Mouse (Mus musculus): Measurements from ENCODE around the gene Olfr98. TPM values are rescaled to one million over a fixed set of nuclear protein-coding genes. Genes with fewer than 3 reads are reported as not detected.
"Not testable (repeated sequence)": the region's sequence is repeated elsewhere in the genome, so short reads cannot be mapped to it uniquely, and the experiment has no call there.

Gene Olfr98
- polyA plus RNA-seq, 1 experiment from 2014 or later = not detected

- no peak for ATAC-seq (ENCODE audit: low read depth)
- Histone ChIP-seq H3K27ac (replicated peaks) (no peak overlapping the region), H3K9me3 (no peaks in the 10 kb centered on the region), H3K9ac (no peak overlapping the region), H3K4me1 (replicated peaks) (no peaks in the 10 kb centered on the region), H3K36me3 (no peaks in the 10 kb centered on the region), H3K27me3 (no peaks in the 10 kb centered on the region), H3K4me3 (no peak overlapping the region), H3K4me2 (no peak overlapping the region)
- WGBS = 36% methylated on average over 5 of the region's 5 CpGs
These were observed 16.8 kb downstream of the Olfr98 start for GRCm38 (mm10) chr17:37246715-37247114.

DNA sequence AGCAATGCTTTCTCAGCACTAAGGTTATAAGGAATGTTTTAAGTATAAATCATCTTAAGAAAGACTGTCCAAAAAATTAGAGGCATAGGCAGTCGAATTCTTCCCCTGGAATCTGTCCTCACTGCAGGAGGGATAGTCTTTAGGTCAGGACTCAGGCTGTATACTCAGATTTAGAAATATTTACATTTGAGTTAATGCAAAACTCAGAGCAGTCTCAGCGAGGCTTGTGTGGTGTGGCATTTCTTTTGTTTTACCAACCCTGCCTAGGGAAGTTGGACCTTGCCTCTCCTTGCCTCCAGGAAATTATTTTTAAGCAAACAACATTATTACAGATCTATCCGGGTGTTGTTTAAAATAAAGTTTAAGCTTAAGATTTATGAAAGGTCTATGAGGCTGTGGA is 21.4 kb downstream of the Olfr98 start:
- Histone ChIP-seq H3K27me3 (no peaks in the 10 kb centered on the region), H3K36me3 (no peaks in the 10 kb centered on the region), H3K9me3 (0 out of 2 replicates have a peak, but pooled peaks cover 7% of the 10 kb centered on the region), H3K4me1 (replicated peaks) (no peaks in the 10 kb centered on the region), H3K9ac (no peak overlapping the region), H3K27ac (replicated peaks) (no peak overlapping the region), H3K4me3 (no peak overlapping the region), H3K4me2 (no peak overlapping the region)
- no peak for ATAC-seq (ENCODE audit: low read depth)
- 56% methylated on average over 3 of the region's 3 CpGs for WGBS

- H3K27me3 ChIP-seq; H3K4me3 ChIP-seq; H3K4me2 ChIP-seq; H3K9me3 ChIP-seq; H3K27ac ChIP-seq (replicated peaks); H3K9ac ChIP-seq; H3K4me1 ChIP-seq (replicated peaks); ATAC-seq (ENCODE audit: low read depth); H3K36me3 ChIP-seq: not testable (repeated sequence)
- 91% methylated on average over 2 of the region's 2 CpGs for WGBS
These were observed 26.3 kb downstream of the Olfr98 start, which contains the start of gene Olfr97 for GRCm38 (mm10) chr17:37237230-37237629. Gene Olfr97 (minus strand): TSS chr17:37237330.

DNA sequence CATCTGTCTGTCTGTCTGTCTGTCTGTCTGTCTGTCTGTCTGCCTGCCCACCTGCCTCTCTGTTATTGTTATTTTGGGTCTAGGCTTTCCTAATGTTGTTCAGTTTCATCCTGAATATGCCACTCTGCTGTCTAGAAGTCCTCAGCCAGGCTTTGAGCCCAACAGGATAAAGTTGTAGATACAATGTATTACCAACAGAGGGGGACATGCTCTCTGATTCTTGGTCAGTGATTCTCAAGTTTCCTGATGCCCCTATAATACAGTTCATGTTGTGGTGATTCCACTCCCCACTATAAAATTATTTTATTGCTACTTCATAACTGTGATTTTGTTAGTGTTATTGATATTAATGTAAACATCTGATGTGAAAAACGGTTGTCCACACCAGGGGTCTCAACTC is 41.7 kb downstream of the Olfr98 start:
- Histone ChIP-seq H3K27me3 (no peaks in the 10 kb centered on the region), H3K4me1 (replicated peaks) (no peaks in the 10 kb centered on the region), H3K9me3 (peaks cover 9% of the 10 kb centered on the region), H3K27ac (replicated peaks) (no peak overlapping the region), H3K9ac (no peak overlapping the region), H3K36me3 (no peaks in the 10 kb centered on the region), H3K4me2 (no peak overlapping the region), H3K4me3 (no peak overlapping the region)
- WGBS = 23% methylated on average over 1 of the region's 1 CpGs
- ATAC-seq (ENCODE audit: low read depth) = no peak

DNA sequence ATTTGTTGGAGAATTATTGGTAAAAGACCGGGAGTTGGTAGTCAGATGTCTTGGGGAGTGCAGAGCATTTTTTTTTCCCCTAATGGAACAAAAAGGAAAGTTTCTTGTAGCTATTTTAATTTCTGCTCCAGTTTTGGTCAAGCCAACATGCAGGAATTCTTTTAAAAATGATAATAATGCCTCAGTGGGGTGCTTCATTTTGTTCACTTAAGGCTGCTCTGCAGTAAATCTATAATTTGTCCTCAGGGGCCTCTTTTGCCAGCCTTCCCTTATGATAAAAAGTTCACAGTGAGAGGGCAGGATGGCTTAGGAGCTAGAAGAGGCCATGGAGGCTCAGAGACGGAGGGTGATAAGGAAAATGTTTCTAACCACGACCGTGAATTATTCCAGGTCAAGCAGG is 43.7 kb downstream of the Olfr98 start, which contains the start of gene Olfr96:
Gene Olfr96, plus strand, starts transcription at position 301 of the 400 bp plus-strand sequence.
- no peak within 1 kb of the TSS for H3K4me2 ChIP-seq
- no peaks in the 10 kb centered on the region for H3K4me1 ChIP-seq (replicated peaks)
- H3K9me3 ChIP-seq = peaks cover 9% of the 10 kb centered on the region
- WGBS = 70% methylated on average over 4 of the region's 4 CpGs
- no peaks in the 10 kb centered on the region for H3K36me3 ChIP-seq
- H3K4me3 ChIP-seq = no peak within 1 kb of the TSS
- no peak within 1 kb of the TSS for H3K27ac ChIP-seq (replicated peaks)
- no peaks in the 10 kb centered on the region for H3K27me3 ChIP-seq
- no peak for ATAC-seq (ENCODE audit: low read depth)
- no peak within 1 kb of the TSS for H3K9ac ChIP-seq

DNA sequence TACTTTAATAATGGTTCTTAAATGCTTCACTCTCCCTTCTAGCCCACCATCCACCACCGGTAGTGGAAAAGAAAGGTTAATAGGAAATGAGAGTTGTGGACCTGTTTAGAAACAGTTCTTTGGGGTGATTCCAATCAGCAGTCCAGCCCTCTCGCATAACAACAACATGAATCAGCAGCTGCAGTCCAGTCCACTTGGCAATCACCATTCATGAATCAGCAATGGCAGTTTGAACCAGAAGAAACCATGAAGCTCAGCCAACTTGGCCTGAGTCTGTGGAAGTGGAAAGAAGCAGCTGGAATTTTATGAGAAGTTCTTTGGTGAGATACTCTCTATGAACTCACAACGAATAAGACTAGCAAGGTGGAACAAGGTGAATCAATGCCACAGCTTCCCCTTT is 45.1 kb downstream of the Olfr98 start:
- ATAC-seq (ENCODE audit: low read depth) = no peak
- Histone ChIP-seq H3K4me2 (no peak overlapping the region), H3K9ac (no peak overlapping the region), H3K27me3 (no peaks in the 10 kb centered on the region; the same call in 1 of the 2 replicates), H3K36me3 (no peaks in the 10 kb centered on the region), H3K4me1 (replicated peaks) (no peaks in the 10 kb centered on the region), H3K4me3 (no peak overlapping the region), H3K27ac (replicated peaks) (no peak overlapping the region), H3K9me3 (peaks cover 9% of the 10 kb centered on the region)
- WGBS = 83% methylated on average over 3 of the region's 3 CpGs

GRCm38 (mm10) chr17:37213018-37213417 is 50.5 kb downstream of the Olfr98 start, which contains the start of gene Olfr95:
Gene Olfr95 (minus strand): TSS chr17:37213118.
- Histone ChIP-seq H3K27me3 (peaks cover 23% of the 10 kb centered on the region), H3K4me1 (replicated peaks) (peaks cover 5% of the 10 kb centered on the region; the same call in 1 of the 2 replicates), H3K4me3 (no peak within 1 kb of the TSS), H3K4me2 (no peak within 1 kb of the TSS), H3K9me3 (peaks cover 8% of the 10 kb centered on the region), H3K27ac (replicated peaks) (no peak within 1 kb of the TSS), H3K36me3 (no peaks in the 10 kb centered on the region), H3K9ac (no peak within 1 kb of the TSS)
- ATAC-seq (ENCODE audit: low read depth) = no peak
- WGBS = 79% methylated on average over 3 of the region's 3 CpGs

Other genes starting within 250 kb of the Olfr98 start
- gene Mog, start 240.4 kb downstream of the Olfr98 start, polyA plus RNA-seq (2015; fragmentation: Nextera tagmentation; extraction: Ambion mirVana) = 1.2 and 1.7 TPM in 2 replicates
- gene Gabbr1, start 217.8 kb downstream of the Olfr98 start, polyA plus RNA-seq (2015; fragmentation: Nextera tagmentation; extraction: Ambion mirVana) = 56.2 and 57.0 TPM in 2 replicates
- not detected in 2 replicates for gene Olfr90, start 175.2 kb downstream of the Olfr98 start, polyA plus RNA-seq (2015; fragmentation: Nextera tagmentation; extraction: Ambion mirVana)
- not detected in 2 replicates for gene Olfr91, start 165.5 kb downstream of the Olfr98 start, polyA plus RNA-seq (2015; fragmentation: Nextera tagmentation; extraction: Ambion mirVana)
- not detected in 2 replicates for gene Olfr92, start 143.7 kb downstream of the Olfr98 start, polyA plus RNA-seq (2015; fragmentation: Nextera tagmentation; extraction: Ambion mirVana)
- not detected in 2 replicates for gene Olfr93, start 102.3 kb downstream of the Olfr98 start, polyA plus RNA-seq (2015; fragmentation: Nextera tagmentation; extraction: Ambion mirVana)
- not detected in 2 replicates for gene Ubd, start 69.9 kb downstream of the Olfr98 start, polyA plus RNA-seq (2015; fragmentation: Nextera tagmentation; extraction: Ambion mirVana)
- not detected in 2 replicates for gene Olfr94, start 62.8 kb downstream of the Olfr98 start, polyA plus RNA-seq (2015; fragmentation: Nextera tagmentation; extraction: Ambion mirVana)
- not detected in 2 replicates for gene Olfr95, start 50.6 kb downstream of the Olfr98 start, polyA plus RNA-seq (2015; fragmentation: Nextera tagmentation; extraction: Ambion mirVana)
- not detected in 2 replicates for gene Olfr96, start 43.6 kb downstream of the Olfr98 start, polyA plus RNA-seq (2015; fragmentation: Nextera tagmentation; extraction: Ambion mirVana)
- gene Olfr97, start 26.4 kb downstream of the Olfr98 start, polyA plus RNA-seq (2015; fragmentation: Nextera tagmentation; extraction: Ambion mirVana) = not detected in 2 replicates
- 1.1 and 1.2 TPM in 2 replicates for gene H2-M3, start 6.5 kb upstream of the Olfr98 start, polyA plus RNA-seq (2015; fragmentation: Nextera tagmentation; extraction: Ambion mirVana)
- not detected in 2 replicates for gene Olfr99, start 19.7 kb upstream of the Olfr98 start, polyA plus RNA-seq (2015; fragmentation: Nextera tagmentation; extraction: Ambion mirVana)
- not detected in 2 replicates for gene Olfr101, start 40.6 kb upstream of the Olfr98 start, polyA plus RNA-seq (2015; fragmentation: Nextera tagmentation; extraction: Ambion mirVana)
- not detected in 2 replicates for gene Olfr102, start 53.3 kb upstream of the Olfr98 start, polyA plus RNA-seq (2015; fragmentation: Nextera tagmentation; extraction: Ambion mirVana)
- not detected in 2 replicates for gene Olfr103, start 75.9 kb upstream of the Olfr98 start, polyA plus RNA-seq (2015; fragmentation: Nextera tagmentation; extraction: Ambion mirVana)
- gene Olfr104-ps, start 95.8 kb upstream of the Olfr98 start, polyA plus RNA-seq (2015; fragmentation: Nextera tagmentation; extraction: Ambion mirVana) = not detected in 2 replicates
- not detected in 2 replicates for gene Olfr105-ps, start 115.3 kb upstream of the Olfr98 start, polyA plus RNA-seq (2015; fragmentation: Nextera tagmentation; extraction: Ambion mirVana)
- gene Olfr106-ps, start 126.6 kb upstream of the Olfr98 start, polyA plus RNA-seq (2015; fragmentation: Nextera tagmentation; extraction: Ambion mirVana) = not detected in 2 replicates
- gene Olfr107, start 135.5 kb upstream of the Olfr98 start, polyA plus RNA-seq (2015; fragmentation: Nextera tagmentation; extraction: Ambion mirVana) = not detected in 2 replicates
- gene Olfr108, start 181.7 kb upstream of the Olfr98 start, polyA plus RNA-seq (2015; fragmentation: Nextera tagmentation; extraction: Ambion mirVana) = not detected in 2 replicates
- gene Olfr109, start 195.2 kb upstream of the Olfr98 start, polyA plus RNA-seq (2015; fragmentation: Nextera tagmentation; extraction: Ambion mirVana) = not detected in 2 replicates
- not detected in 2 replicates for gene H2-M2, start 219.8 kb upstream of the Olfr98 start, polyA plus RNA-seq (2015; fragmentation: Nextera tagmentation; extraction: Ambion mirVana)
- gene Olfr110, start 228.7 kb upstream of the Olfr98 start, polyA plus RNA-seq (2015; fragmentation: Nextera tagmentation; extraction: Ambion mirVana) = not detected in 2 replicates
- gene Olfr111, start 244.3 kb upstream of the Olfr98 start, polyA plus RNA-seq (2015; fragmentation: Nextera tagmentation; extraction: Ambion mirVana) = not detected in 2 replicates

All from neural tube, embryonic 13.5 days (tissue).